Mouse (Mus musculus) gonadal fat pad, adult 2 months (tissue): ENCODE measurements around the gene Aatf. TPM values are rescaled to one million over a fixed set of nuclear protein-coding genes. Genes with fewer than 3 reads are reported as not detected.
"Not testable (repeated sequence)": the region's sequence is repeated elsewhere in the genome, so short reads cannot be mapped to it uniquely, and the experiment has no call there.

ENCODE experiments used
- DNase-seq: peaks from one replicate; pipeline ENCODE4 v3.0.0-alpha.2; 2012; ENCODE audit warnings: low read depth
- polyA plus RNA-seq: library from polyadenylated mRNA; depleted of rRNA; stranded (reverse); fragments of >200 nt; gene quantifications from 2 replicates; pipeline ENCODE4 v1.2.3, GENCODE M21; 2012

The Aatf gene
- polyA plus RNA-seq, 1 experiment: 2.9 TPM

DNA sequence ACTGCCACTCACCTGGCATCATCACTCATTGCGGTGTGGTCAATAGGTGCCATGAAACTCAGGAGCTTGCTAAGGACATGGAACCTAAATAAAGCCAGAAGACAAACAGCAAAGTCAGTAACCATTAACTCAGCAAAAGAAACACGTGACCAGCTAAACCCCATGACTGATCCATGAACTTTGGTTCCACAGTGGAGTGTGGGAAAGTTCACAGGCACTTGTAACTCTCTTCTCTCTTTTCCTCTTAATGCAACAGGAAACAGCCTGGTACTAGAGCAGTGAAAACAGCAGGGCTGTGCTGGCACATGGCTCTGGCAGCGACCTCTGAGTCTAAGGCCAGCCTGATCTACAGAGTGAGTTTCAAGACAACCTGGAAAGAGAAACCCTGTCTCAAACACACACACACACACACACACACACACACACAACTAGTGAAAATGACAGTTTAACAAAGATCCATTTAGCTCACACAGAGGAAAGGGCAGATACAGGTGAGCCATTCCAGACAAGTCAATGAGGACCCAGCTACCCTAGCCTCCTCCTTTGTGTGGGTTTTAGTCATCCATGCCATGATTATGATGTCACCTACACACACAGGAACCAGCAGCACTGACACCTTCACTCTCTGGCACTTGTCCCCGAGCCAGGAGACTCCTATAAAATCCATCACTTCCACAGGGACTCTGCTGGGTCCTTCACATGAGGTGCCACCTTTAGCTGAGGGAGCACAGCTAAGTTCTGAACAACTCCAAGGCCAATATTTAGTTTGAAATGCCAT is 70.6 kb downstream of the Aatf start:
- DNase-seq: no peak

DNA sequence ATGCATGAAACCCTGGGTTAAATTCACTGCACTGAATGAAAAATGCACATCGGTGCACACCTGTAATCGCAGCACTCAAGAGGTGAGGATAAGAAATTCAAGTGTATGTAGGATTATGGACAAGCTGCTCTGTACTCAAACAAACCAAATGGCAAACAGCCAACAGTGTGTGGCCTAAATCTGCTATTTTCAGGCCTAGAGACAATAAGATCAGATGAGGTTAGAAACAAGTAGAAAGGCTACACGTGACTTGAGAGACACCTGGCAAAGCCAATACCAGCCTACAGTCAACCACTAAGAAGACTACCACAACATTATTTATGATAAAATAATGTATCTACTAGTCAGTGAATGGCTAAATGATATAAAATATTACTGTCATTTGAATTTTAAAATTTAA is 72.9 kb downstream of the Aatf start:
- DNase-seq: no peak

DNA sequence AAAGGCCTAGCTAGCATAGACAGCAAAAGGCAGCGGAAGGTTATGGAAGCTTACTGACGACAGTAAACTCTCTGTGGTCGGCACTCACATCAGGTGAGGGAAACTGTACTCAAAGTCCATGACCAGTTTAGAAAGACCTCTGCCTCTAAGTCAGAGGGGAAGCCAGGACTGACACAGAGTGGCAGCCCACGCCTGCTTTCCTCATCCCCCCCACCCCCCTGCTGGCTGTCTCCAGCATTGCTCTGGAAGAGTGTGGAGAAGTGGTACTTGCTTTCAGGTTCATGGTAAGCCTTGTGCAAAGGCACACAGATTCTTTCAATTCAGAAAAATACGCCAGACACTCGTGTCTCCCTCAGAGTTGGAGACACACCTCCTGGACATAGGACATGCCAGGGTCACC is 78.4 kb downstream of the Aatf start:
- no peak for DNase-seq

DNA sequence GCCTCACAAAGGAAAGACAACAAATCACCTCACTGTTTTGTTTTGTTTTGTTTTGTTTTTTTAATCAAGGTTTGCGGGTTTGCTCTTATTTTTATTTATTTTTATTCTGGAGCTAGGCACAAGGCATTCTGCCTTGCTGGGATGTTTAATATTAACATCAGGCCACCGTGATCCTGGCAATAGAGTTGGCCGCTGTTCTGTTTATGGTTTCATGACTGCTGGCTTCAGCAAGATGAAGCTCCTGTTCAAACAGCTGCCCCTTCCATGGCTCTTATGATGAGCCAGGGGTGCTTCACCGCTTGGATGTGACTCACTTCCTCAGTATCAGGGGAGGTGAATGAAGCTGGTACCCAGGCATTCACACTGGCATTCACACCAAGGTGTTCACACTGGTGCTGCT is 83.0 kb downstream of the Aatf start:
- no peak for DNase-seq

DNA sequence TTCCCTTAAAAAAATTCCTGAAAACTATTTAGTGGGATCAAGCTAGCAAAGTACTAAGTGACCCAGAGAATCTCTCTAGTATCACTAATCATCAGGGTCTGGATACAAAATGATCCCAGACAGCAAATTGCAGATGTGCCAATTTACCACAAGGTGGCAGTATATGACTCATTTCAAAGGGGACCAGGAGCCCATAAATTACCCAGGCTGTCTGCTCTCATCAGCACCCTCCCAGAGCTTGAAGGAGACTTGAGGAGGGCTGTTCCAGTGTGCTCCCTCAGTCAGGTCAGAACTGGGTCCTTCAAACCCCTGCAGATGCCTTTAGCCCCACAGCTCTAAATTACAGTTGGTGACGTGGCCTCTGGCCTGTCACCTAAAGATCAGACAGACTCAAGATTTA is 83.7 kb downstream of the Aatf start:
- no peak for DNase-seq

DNA sequence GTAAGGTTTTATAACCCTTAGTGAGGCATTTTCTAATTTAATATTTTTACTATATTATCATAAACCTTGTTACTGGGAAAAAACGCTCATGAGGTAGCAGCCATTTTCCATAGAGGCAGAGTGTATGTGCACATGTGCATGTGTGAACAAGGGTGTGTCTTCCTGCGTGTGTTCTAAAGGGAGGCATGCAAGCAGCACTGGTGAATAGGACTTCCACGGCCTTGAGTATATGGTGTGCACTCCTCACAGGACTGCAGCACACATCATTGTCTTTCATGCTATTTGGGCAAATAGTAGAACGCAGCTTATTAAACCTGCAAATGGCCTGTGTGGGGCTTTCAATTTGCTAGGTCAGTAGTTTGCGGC is 86.7 kb downstream of the Aatf start:
- DNase-seq: no peak

DNA sequence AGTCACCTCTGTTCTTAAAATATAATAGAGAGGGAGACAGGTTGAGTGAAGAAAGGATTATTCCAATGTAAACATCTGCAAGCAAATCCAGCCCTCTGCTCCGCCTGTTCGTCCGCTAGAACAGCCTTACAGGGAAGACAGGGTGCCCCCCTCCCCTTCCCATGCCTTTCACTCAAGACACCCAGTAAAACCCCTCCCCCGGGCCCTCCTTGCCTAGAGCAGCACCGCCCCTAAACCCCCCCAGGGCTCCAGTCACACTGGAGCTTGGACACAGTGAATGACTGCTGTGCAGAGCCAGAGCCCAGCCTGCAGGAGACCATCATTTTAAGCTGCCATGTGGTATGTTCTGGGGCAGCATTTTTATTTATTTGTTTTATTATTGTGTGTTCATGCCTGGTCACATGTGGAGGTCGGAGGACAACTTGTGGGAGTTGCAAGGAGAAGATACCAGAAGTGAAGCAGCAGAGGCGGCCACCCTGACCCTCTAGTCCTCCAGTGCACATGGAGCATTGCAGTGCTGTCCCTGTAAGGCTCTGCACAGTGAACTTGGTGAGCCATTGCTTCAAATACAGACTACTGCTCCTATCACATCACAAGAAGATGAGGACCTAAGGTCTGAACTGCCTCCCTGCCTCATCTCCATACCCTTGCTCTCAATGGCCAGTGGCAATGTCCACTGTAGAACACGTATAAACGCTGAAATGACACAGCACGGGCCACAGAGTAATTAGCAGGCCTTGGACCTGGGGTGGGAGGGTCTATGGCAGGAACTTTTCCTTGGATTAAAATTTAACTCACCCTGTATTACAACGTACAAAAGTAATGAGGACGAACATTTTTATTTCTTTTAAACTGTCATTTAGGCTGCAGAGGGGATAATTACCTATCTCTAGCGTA is 87.3 kb downstream of the Aatf start:
- DNase-seq: no peak

DNA sequence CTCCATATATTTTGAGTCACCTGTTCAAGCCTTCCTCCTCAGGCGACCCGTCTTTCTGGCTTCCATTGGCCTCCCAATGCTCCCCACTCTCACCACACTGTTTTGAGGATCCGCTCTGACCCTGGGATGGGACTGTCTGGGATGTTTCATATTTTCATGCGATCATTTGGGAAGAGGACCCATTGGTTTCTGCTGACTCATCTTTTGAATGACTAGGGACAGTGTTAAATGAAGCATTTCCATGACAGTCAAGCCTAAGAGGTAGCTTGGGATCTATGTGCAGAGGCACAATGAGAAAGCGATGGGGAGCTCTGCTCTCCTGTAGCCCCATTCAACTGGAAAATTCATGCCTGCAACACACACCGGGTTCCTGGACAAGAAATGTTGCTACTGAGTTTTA is 92.5 kb downstream of the Aatf start:
- no peak for DNase-seq

DNA sequence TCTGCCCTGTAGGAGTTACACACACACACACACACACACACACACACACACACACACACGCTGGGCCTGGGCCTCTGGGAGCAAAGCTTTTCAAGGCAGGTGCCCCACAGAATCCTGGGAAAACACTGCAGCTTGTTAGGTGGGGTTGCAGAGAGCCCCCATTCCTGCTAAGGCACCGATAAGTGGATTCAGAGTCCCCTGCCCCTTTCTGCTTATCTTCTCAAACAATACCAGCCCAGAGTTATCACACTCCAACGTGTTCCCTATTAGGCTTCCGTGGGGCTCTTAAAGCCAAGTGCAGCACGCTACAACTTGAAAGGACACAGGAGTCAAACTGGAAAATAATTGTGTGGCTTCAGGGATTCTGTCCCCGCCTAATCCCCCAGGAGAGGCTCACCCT is 100.2 kb downstream of the Aatf start:
- DNase-seq: no peak

DNA sequence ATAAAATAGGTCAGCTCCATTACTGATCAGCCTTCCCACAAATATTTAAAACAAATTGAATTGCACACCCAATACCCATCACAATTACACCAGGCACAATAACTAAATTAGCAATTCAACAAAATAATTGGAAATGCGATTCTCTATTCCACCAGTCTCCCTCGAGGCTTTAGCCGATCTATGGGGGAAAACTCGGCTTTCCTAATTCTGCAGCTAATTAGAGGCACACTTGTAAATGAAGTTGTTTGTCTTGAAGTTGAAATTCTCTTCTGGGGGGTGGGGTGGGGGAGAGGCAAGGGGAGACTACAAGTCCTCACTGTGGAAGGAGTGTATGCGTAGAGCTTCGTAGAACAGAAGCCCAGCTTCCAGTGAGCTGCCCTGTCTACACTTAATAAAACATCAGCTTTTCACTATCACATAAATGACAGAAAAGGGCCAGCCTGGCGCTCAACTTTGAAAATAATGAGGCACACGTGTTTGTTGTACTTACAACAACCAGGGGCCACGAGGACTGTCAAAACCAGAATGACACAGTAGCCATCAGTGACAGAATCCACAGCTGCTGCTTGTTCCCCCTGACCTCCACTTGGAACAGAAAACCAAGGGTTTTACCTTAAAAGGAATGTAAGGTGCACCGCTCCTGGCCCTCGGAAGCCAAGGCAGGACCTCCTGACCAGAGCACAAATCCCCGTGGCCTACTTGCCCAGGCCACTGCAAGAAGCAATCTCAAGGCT is 101.0 kb downstream of the Aatf start:
- DNase-seq: no peak

DNA sequence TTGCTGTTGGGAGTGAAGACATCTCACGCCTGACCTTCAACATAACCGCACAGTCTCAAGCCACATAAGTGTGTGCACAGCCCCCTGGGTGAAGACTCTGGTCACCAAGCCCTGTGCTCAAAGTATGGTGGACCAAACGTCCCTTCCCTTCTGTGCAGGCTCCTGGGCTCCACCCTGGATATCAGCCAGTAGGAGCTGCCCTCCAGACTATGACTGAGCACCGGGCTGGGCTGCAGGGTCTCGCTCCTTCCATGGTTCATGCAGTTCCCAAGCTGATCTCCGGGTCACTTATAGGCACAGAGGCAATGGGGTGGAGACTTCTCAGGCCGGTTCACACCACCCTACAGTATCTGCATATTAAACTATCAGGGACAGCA is 101.7 kb downstream of the Aatf start:
- DNase-seq: no peak

DNA sequence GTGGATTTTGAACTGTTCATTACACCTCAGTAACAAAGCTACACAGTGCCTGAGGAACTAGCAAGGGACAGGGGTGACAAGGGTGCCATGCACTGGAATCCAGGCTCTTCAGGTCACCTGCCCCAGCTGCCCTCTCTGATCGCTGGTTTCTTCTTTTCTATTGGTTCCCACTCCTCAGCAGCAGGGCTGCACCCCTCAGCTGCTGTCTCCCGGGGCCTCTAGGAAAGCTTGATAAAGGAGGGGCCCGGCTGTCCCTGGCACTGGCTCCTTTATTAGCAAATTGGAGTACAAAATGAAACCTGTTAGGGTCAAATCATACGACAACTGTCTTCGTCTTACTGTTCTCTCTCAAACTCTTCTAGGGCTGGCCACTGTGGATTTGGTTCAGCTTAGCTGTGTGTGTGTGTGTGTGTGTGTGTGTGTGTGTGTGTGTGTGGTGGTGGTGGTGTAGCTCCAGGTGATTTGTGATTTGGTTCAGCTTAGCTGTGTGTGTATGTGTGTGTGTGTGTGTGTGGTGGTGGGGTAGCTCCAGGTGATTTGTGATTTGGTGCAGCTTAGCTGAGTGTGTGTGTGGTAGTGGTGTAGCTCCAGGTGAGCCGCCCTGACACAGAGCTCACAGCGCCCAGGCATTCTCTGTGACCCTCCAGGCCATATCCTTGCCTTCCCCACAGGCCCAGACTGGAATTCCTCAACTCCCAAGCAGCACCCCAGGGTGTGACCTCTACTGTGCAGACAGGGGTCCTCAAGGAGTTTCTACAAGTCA is 102.3 kb downstream of the Aatf start:
- DNase-seq: no peak

DNA sequence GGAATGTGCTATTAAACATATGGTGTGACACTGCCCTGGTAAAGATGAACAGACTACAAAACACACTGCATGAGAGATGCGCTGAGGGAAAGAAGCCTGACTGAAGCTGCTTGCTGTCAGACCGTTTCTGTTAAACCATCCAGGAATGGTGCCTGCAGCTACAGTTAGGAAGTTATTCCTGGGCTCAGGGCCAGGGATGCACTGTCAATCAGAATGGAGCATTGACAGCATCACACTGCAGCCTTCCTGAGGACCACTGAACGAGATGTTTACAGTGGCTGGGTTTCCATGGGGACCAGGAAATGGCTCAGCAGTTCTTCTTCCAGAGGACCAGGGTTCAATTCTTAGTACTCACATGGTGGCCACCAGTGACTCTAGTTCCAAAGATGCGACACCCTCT is 102.9 kb downstream of the Aatf start:
- no peak for DNase-seq

DNA sequence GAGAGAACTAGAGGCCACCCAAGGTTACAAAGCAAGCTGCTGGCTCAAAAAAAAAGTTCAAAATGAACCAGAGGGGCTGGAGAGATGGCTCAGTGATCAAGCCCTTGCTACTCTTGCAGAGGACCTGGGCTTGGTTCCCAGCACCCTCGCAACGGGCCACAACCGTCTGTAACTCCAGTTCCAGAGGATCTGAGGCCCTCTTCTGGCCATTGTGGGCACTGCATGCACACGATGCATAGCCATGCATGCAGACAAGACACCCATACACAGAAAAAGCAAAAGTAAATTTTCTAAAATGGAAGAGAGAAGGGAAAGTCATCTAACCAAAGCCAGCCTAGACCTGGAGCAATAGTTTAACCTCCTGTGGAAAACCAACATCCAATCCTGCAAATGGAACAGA is 106.6 kb downstream of the Aatf start:
- DNase-seq: no peak

DNA sequence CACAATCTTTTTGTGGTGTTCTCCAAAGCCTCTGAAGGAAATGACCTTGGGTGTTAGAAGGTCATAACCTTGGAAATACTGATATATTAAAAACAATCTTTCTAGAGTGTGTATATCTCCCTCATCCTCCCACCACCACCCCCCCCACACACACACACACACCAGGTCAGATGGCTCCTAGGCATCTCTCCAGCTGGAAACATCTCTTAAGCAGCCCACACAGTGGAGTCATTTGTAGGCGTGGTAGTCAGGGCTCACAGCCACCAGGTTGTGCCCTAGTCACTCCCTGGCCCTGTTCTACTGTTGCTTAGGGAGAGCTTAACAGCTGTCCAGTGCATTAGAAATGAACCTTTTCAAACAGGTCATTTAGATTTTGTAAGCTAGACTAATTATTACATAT is 118.3 kb downstream of the Aatf start:
- DNase-seq: peak; percentile 58

DNA sequence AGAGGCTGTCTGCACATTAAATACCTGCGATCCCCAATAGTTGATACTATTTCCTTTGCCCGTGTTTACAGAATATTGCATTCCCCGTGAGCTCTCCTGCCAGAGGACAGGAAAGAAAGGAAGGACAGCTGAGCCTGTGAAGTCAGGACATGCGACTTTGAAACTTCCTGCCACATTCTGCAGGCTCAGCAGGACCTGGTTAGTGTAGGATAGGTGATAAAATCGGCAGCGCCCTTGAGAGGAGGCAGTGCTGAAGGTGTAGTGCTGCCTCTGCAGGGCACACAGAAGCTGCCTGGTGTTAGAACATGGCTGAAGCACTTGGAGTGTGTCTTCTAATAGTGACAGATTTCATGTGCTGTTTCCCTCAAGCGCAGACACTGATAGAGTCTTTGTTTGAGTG is 119.8 kb downstream of the Aatf start:
- no peak for DNase-seq

DNA sequence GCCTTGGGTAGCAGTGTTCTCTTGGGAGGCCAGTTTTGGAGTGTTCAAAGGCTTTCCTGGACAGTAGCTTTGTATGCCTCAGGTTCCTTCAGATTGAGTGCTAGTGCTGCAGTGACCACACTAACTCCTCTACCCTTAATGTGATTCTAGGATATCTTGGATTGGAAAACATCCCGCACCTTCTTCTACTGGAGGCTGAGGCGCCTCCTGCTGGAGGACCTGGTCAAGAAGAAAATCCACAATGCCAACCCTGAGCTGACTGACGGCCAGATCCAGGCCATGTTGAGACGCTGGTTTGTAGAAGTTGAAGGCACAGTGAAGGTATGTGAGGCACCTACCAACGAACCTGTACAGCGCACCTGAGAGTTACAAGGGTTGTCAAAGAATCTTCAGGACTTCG is 121.3 kb downstream of the Aatf start:
- not testable (repeated sequence) for DNase-seq

DNA sequence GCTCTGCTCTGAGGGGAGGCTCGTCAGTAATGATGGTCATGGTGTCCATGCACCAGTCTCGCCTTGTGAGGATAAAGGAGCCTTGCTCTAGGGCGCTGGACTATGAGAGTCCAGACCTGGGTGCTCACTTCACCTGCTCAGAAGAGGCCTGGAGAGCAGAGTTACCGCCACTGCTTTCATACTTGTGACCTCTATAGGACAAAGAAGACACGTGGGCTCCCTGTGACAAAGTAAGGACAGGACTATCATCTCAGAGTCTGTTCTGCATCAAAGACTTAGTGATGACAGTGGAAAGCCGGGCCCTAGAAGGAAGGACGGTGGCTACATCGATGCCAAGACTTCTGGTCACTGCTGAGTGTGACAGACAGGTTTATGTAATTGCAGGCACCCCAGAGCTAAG is 122.2 kb downstream of the Aatf start:
- no peak for DNase-seq

DNA sequence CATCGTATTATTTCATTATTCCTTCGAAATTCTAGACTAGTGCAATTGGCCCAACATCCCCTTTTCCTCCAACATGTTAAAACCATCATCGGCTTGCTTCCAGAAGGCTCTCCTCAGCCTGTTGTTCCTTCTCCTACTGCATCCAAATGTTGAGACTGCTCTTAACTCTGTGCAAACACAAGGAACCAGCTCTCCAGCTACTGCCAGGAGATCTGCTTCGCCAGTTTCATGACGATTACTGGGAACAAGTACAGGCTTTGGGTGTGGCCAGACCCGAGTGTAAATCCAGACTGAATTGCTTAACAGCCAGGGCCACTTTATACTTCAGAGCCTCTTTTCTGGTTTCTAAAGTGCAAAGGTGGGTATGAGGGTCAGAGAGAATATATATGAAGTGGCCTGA is 124.0 kb downstream of the Aatf start:
- DNase-seq: no peak

DNA sequence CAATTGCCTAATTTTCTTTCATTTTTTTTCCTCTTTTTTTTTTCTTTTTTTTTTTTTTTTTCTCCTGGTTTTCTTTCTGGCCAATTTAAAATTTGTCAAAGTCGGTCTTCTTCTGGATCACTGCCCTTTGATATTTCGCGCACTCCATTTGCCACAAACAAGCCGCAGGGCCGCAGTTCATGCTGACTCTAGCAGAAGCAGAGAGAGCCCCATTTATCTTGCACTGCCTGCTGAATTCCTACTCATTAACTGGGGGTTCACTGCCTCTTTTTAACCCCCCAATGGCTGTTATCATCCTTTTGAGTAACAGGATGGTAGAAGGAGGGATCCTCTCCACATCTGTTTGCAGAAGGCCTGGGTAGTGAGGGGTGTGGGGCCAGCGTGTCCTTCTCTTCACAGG is 129.4 kb downstream of the Aatf start:
- DNase-seq: no peak

DNA sequence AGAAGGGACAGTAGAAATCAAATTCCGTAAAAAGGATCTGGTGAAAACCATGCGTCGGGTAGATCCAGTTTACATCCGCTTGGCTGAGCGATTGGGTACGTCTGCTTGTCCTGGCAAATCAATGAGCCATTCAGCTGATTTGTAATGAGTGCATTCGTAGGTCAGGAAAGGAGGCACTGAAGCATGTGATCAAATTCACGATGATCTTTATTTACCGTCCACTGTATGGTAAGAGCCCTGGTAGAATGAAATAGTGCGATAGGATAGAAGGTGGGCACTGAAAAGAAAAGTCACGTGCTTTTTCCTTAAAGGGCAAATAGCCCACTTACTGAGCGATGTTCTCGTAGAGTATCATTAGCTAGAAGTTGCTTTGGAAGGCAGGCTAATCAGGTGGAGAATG is 130.9 kb downstream of the Aatf start:
- DNase-seq: no peak
